Mouse (Mus musculus) heart, postnatal 0 days (tissue): ENCODE results near the gene Eya2. TPM values are rescaled to one million over a fixed set of nuclear protein-coding genes. Genes with fewer than 3 reads are reported as not detected.
A peak's percentile ranks its signal among the peaks of the same experiment; 100 is the strongest.

ENCODE experiments used
- ATAC-seq: fragments of 200-750 bp; cut with Nextera tagmentation; 2 replicates; pipeline ENCODE4 v1.8.0; 2017; ENCODE audit warnings: low read depth, moderate number of reproducible peaks, moderate library complexity; ENCODE audit not compliant: insufficient read depth
- DNase-seq: peaks from one replicate; pipeline ENCODE4 v3.0.0-alpha.2; 2016; ENCODE audit warnings: low spot score
- H3K27ac ChIP-seq: fragments of 300-500 bp; sonication (generic); 2 replicates; pipeline ENCODE4 v1.5.1; 2014; ENCODE audit warnings: low read depth, mild to moderate bottlenecking
- H3K27me3 ChIP-seq: fragments of 300-500 bp; sonication (generic); 2 replicates; pipeline ENCODE4 v1.6.1; 2014; ENCODE audit warnings: low read length, mixed read lengths; ENCODE audit not compliant: control insufficient read depth, insufficient read depth
- H3K36me3 ChIP-seq: fragments of 300-500 bp; sonication (generic); replicated peaks from 2 replicates; pipeline ENCODE4 v1.6.1; 2014; ENCODE audit warnings: low read length, mixed read lengths; ENCODE audit not compliant: control insufficient read depth, insufficient read depth
- H3K4me1 ChIP-seq: fragments of 300-500 bp; sonication (generic); 2 replicates; pipeline ENCODE4 v1.6.1; 2014; ENCODE audit warnings: antibody characterized with exemption; ENCODE audit not compliant: control insufficient read depth, insufficient read depth
- H3K4me2 ChIP-seq: fragments of 300-500 bp; sonication (generic); 2 replicates; pipeline ENCODE4 v1.6.1; 2014; ENCODE audit warnings: low read depth, mild to moderate bottlenecking, low read length, moderate library complexity
- H3K4me3 ChIP-seq: fragments of 300-500 bp; sonication (generic); 2 replicates; pipeline ENCODE4 v1.5.1; 2014; ENCODE audit warnings: low read depth, low read length
- H3K9ac ChIP-seq: fragments of 300-500 bp; sonication (generic); replicated peaks from 2 replicates; pipeline ENCODE4 v1.6.1; 2014; ENCODE audit warnings: low read depth, low read length, mixed read lengths
- H3K9me3 ChIP-seq: fragments of 300-500 bp; sonication (generic); replicated peaks from 2 replicates; pipeline ENCODE4 v1.6.1; 2016; ENCODE audit warnings: low read length; ENCODE audit not compliant: control insufficient read depth
- CTCF ChIP-seq: IDR thresholded peaks from 2 replicates; pipeline ENCODE4 v1.5.1; 2016; ENCODE audit warnings: antibody characterized with exemption, control low read depth, low read depth
- EP300 ChIP-seq: IDR thresholded peaks from 2 replicates; pipeline ENCODE4 v1.6.1; 2016; ENCODE audit warnings: antibody characterized with exemption, low read depth
- WGBS: fragments of 180-500 bp; shearing (Covaris S2); extraction: QIAGEN DNeasy Blood & Tissue Kit; methylation state at CpG from one replicate; pipeline ENCODE4 v1.1.7; 2014; 5-methylcytosine and 5-hydroxymethylcytosine counted together
- polyA plus RNA-seq: library from polyadenylated mRNA; unstranded; fragments of >200 nt; fragmentation: Nextera tagmentation; extraction: Ambion mirVana; gene quantifications from 2 replicates; pipeline ENCODE4 v1.2.1, GENCODE M21; 2015
- total RNA-seq: library from RNA; depleted of rRNA; stranded (reverse); fragments of >200 nt; gene quantifications from 2 replicates; pipeline ENCODE4 v1.2.3, GENCODE M21; 2014; ENCODE audit warnings: low replicate concordance

Gene Eya2
- total and polyA plus RNA-seq, 2 experiments from 2014 or later = 0.95 to 0.96 TPM

- Histone ChIP-seq H3K27me3 (no peaks in the 10 kb centered on the region), H3K4me1 (peaks cover 5% of the 10 kb centered on the region; the same call in 1 of the 2 replicates), H3K36me3 (peaks cover 77% of the 10 kb centered on the region), H3K9ac (no peak overlapping the region), H3K4me2 (no peak overlapping the region), H3K27ac (no peak overlapping the region), H3K4me3 (no peak overlapping the region), H3K9me3 (no peaks in the 10 kb centered on the region)
- 57% methylated on average over 1 of the region's 1 CpGs for WGBS
- TF ChIP-seq CTCF (peak; percentile 26), EP300 (no peak)
- DNase-seq = peak; percentile 19
- no peak for ATAC-seq
Measured at GRCm38 (mm10) chr2:165786467-165786866, 191.6 kb downstream of the Eya2 start.

GRCm38 (mm10) chr2:165788005-165788404 is 193.2 kb downstream of the Eya2 start:
- H3K4me3 ChIP-seq = no peak overlapping the region
- H3K4me1 ChIP-seq = peaks cover 5% of the 10 kb centered on the region; the same call in 1 of the 2 replicates
- peak; percentile 89 for DNase-seq
- peaks cover 87% of the 10 kb centered on the region for H3K36me3 ChIP-seq
- H3K9ac ChIP-seq = no peak overlapping the region
- no peaks in the 10 kb centered on the region for H3K9me3 ChIP-seq
- WGBS = 19% methylated on average over 11 of the region's 11 CpGs
- H3K27ac ChIP-seq = peak overlapping the region; percentile 9
- H3K4me2 ChIP-seq = no peak overlapping the region
- peak; percentile 86 for ATAC-seq
- TF ChIP-seq CTCF (no peak), EP300 (no peak)
- H3K27me3 ChIP-seq = no peaks in the 10 kb centered on the region

- H3K36me3 ChIP-seq = peaks cover 87% of the 10 kb centered on the region
- H3K27ac ChIP-seq = no peak overlapping the region
- DNase-seq = no peak
- TF ChIP-seq EP300 = no peak
- TF ChIP-seq CTCF = no peak
- H3K9me3 ChIP-seq = no peaks in the 10 kb centered on the region
- no peak overlapping the region for H3K4me2 ChIP-seq
- no peak overlapping the region for H3K9ac ChIP-seq
- H3K4me1 ChIP-seq = peaks cover 5% of the 10 kb centered on the region; the same call in 1 of the 2 replicates
- no peaks in the 10 kb centered on the region for H3K27me3 ChIP-seq
- 93% methylated on average over 9 of the region's 9 CpGs for WGBS
- ATAC-seq = no peak
- no peak overlapping the region for H3K4me3 ChIP-seq
Measured at GRCm38 (mm10) chr2:165788796-165789195, 194.0 kb downstream of the Eya2 start.

- H3K36me3 ChIP-seq = peaks cover 87% of the 10 kb centered on the region
- H3K27me3 ChIP-seq = no peaks in the 10 kb centered on the region
- H3K4me1 ChIP-seq = peaks cover 5% of the 10 kb centered on the region; the same call in 1 of the 2 replicates
- DNase-seq = no peak
- H3K4me2 ChIP-seq = no peak overlapping the region
- no peak overlapping the region for H3K27ac ChIP-seq
- WGBS = 94% methylated on average over 3 of the region's 3 CpGs
- H3K4me3 ChIP-seq = no peak overlapping the region
- no peaks in the 10 kb centered on the region for H3K9me3 ChIP-seq
- ATAC-seq = no peak
- TF ChIP-seq CTCF = no peak
- no peak for TF ChIP-seq EP300
- H3K9ac ChIP-seq = no peak overlapping the region
Measured at GRCm38 (mm10) chr2:165789667-165790066, 194.8 kb downstream of the Eya2 start.

- DNase-seq (no peak), ATAC-seq (no peak)
- WGBS = 65% methylated on average over 7 of the region's 7 CpGs
- no peak overlapping the region for H3K4me2 ChIP-seq
- peaks cover 76% of the 10 kb centered on the region for H3K36me3 ChIP-seq
- peaks cover 5% of the 10 kb centered on the region; the same call in 1 of the 2 replicates for H3K4me1 ChIP-seq
- H3K27me3 ChIP-seq = no peaks in the 10 kb centered on the region
- H3K9ac ChIP-seq = no peak overlapping the region
- H3K27ac ChIP-seq = no peak overlapping the region
- H3K9me3 ChIP-seq = no peaks in the 10 kb centered on the region
- H3K4me3 ChIP-seq = no peak overlapping the region
- TF ChIP-seq CTCF (no peak), EP300 (no peak)
Measured at GRCm38 (mm10) chr2:165791026-165791425, 196.2 kb downstream of the Eya2 start.

GRCm38 (mm10) chr2:165791657-165792056 is 196.8 kb downstream of the Eya2 start:
- Histone ChIP-seq H3K9ac (no peak overlapping the region), H3K27me3 (no peaks in the 10 kb centered on the region), H3K4me1 (peaks cover 5% of the 10 kb centered on the region; the same call in 1 of the 2 replicates), H3K36me3 (peaks cover 77% of the 10 kb centered on the region), H3K27ac (no peak overlapping the region), H3K4me2 (no peak overlapping the region), H3K4me3 (no peak overlapping the region), H3K9me3 (no peaks in the 10 kb centered on the region)
- peak; percentile 90 for TF ChIP-seq CTCF
- no peak for TF ChIP-seq EP300
- ATAC-seq (0 out of 2 replicates have a peak, but pooled peaks have one; percentile 13), DNase-seq (peak; percentile 33)
- WGBS = 67% methylated on average over 9 of the region's 9 CpGs
